Mouse (Mus musculus): ENCODE data around the gene Clta.

DNA sequence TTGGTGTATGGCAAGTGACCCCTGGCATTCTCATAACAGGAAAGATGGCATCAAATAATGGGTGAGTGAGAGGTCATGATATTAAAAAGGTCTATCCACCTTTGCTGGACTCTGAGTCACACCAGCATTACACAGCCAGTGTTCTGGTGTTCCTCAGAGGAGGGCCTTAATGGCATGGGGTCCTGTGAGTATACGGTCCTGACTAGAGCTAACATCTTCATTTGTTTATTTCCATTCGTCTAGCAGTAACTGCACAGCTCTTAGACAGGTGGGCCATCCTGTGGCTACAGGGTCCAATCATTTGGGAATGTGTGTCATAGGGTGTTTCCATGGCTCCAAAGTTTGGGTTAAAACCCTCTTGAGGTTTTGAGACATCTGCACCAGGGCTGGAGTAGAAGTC is 9.9 kb upstream of the Clta start:
- no peak for TF ChIP-seq ELF1 (IDR thresholded peaks at IDR 0.05; ENCODE audit: low read depth, low read length)
- TF ChIP-seq TCF12 (IDR thresholded peaks at IDR 0.05; ENCODE audit: low read depth, low read length), result no peak
- TF ChIP-seq POLR2A (IDR thresholded peaks at IDR 0.05; ENCODE audit: control insufficient read depth in 1 of 2, insufficient read depth in 1 of 2, low read depth in 1 of 2, low read length in 2 of 2, poor library complexity in 1 of 2), result no peak
- TF ChIP-seq CTCF (IDR thresholded peaks at IDR 0.05 in 2 of 3, conservative IDR thresholded peaks at IDR 0.05 in 1 of 3; ENCODE audit: control insufficient read depth in 1 of 3, insufficient read depth in 1 of 3, low read depth in 2 of 3, low read length in 3 of 3, poor library complexity in 1 of 3, severe bottlenecking in 1 of 3), result no peak
- TF ChIP-seq MXI1 (IDR thresholded peaks at IDR 0.05; ENCODE audit: low read depth, low read length), result no peak
- no peak for TF ChIP-seq EP300 (IDR thresholded peaks at IDR 0.05; ENCODE audit: low read depth in 1 of 2, low read length in 2 of 2)
- no peak for TF ChIP-seq JUND (IDR thresholded peaks at IDR 0.05; ENCODE audit: low read depth, low read length)
- TF ChIP-seq ZKSCAN1 (IDR thresholded peaks at IDR 0.05; ENCODE audit: low read depth, low read length), result no peak
- TF ChIP-seq UBTF (IDR thresholded peaks at IDR 0.05; ENCODE audit: borderline replicate concordance, insufficient read depth, low read depth, low read length), result no peak
- TF ChIP-seq MAZ (IDR thresholded peaks at IDR 0.05; ENCODE audit: low read depth, low read length), result no peak
- no peak for TF ChIP-seq MYB (IDR thresholded peaks at IDR 0.05; ENCODE audit: low read depth, low read length)
- no peak for TF ChIP-seq MAX (IDR thresholded peaks at IDR 0.05; ENCODE audit: low read length)
- TF ChIP-seq MEF2A (IDR thresholded peaks at IDR 0.05; ENCODE audit: extremely low read depth, insufficient replicate concordance, low read depth, low read length, poor library complexity, severe bottlenecking), result no peak
- no peak for TF ChIP-seq RAD21 (IDR thresholded peaks at IDR 0.05; ENCODE audit: low read depth, low read length)
